Mouse (Mus musculus): ENCODE measurements around the gene Hsd11b1.

DNA sequence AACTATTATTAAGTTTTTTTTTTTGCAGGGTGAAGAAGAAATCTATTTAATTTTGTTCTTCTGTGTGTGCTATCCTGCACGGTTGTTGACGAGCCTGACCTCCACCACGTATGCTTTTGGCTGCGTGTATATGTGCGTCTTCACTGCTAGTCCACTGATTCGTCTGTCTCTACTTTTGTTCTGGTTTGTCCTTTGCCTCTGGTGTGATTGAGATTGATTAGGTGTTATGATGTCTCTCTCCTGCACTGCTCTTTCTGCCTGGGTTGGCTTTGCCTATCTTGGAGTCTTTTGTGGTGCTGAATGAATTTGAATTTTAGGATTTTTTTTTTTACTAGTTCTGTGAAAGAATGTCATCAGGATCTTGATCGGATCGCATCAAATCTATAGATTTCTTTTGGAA lies 8.8 kb downstream of the Hsd11b1 start:
- TF ChIP-seq CTCF (IDR thresholded peaks at IDR 0.05; ENCODE audit: low read depth, low read length) (no peak), POLR2A (IDR thresholded peaks at IDR 0.05; ENCODE audit: borderline replicate concordance, low read depth, low read length) (no peak)

Measured in bone marrow macrophage, adult 2 months (primary cell).